Mouse (Mus musculus) Muller cell, postnatal 12 days (primary cell): Measurements from ENCODE around the gene Tlk2.

Source experiments
- DNase-seq: peaks from one replicate; pipeline ENCODE4 v3.0.0-alpha.2; 2015; ENCODE audit errors: inconsistent ontology term

Tlk2 gene

GRCm38 (mm10) chr11:105261601-105262351 is 83.2 kb downstream of the Tlk2 start:
- DNase-seq, result no peak

DNA sequence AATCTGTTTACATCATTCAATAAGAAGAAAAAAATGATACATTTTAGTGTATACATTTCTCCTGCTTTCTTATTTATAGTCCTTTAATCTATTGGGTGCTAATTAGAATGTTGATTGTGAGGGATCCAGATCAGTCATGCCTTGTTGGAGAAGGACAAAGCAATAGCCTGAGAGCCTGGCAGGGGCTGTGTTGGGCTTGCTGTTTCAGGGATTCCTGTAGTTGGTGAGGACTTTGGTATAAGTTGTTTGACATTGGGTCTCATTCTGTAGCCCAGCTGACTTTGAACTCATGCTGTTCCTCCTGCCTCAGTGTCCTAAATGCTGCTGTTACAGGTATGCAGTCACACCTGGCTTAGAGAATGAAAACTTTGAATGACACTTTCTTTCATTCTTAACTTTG is 85.9 kb downstream of the Tlk2 start:
- DNase-seq, result peak; percentile 67

DNA sequence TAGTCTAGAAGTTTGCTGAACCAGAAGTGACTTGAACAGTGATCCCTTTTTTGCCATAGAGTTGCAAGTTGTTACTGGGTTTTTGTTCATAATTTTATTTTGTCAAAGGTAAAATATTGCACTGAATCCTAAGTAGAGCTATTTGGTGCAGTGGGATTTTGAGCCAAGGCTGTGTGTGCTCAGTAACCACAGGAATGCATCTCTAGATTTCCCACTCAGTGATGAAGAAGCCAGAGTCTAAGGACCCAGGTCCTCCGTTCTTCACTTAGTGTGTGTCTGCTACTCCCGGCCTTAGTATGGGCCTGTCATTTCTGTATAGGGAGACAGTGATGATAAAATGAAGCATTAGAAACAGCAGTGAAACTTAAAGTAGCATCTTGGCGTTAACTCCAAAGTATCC is 86.4 kb downstream of the Tlk2 start:
- peak; percentile 46 for DNase-seq

DNA sequence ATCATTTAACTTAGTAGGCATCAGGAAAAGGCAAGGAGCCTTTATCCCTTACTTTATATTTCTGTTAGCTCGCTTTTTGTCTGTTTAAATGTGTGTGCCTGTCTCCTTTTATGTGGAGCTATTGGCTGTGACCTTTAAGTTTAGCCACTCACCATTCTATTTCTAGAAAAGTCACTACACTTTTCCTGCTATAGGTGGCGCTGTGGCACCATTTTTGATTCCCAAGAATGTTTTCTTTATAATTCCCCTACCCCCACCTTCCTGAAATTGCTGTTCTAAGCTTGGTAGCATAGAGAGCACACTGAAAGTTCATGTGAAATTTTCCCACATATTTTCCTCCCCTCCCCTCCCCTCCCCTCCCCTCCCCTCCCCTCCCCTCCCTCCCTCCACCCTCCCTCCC is 91.5 kb downstream of the Tlk2 start:
- DNase-seq, result peak; percentile 51

GRCm38 (mm10) chr11:105280456-105280855 is 101.8 kb downstream of the Tlk2 start:
- DNase-seq, result no peak

GRCm38 (mm10) chr11:105281291-105281690 is 102.7 kb downstream of the Tlk2 start:
- DNase-seq, result no peak

DNA sequence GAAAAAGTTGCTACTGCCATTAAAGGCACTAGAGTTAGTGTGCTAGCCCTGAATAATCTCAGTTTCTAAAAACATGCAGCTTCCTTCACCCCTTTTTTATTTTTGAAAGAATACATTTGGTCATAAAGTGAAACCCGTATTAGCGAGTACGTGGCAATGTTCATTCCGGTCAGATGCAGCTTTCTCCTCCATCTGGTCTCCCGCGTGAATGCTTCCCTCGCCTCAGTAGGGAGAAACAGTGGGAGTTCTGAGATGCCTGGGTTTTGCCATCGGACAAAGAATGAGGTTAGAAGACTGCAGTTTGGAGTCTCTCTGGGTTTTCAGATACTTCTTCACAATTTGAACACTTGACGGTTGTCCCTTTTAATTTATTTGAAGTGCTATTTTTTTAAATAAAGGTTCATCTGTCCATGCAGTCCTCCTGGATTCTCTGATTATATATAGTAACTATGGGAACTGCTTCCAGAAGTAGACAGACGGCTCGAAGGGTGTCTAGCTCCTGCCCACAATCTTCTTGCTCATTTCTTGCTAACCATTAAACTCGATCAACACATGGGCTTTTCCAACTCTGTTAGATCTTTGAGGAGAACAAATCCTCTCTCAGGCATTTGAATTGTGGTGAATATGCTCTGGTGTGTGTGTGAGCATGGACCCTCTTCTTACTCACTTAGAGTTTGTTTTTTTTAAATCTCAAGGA is 103.3 kb downstream of the Tlk2 start:
- DNase-seq, result peak; percentile 40

DNA sequence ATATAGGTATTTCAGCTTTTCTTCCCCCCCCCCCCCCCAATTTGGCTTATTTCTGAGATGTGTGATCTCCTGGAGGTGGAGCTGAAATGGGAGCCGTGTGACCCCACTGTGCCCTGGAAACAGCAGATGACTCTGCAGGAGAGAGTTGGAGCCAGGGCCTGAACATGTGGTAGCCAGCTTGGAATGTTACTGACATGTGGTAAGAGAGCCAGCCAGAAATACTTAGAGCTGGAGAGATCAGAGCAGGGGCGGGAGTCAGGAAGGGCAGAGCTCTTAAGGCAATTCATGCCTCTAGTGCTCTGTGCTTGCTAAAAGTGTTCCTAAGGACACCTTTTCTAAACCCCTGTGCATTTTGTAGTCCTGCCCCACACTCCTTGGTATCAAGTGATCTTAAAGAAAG is 103.9 kb downstream of the Tlk2 start:
- DNase-seq, result peak; percentile 42

DNA sequence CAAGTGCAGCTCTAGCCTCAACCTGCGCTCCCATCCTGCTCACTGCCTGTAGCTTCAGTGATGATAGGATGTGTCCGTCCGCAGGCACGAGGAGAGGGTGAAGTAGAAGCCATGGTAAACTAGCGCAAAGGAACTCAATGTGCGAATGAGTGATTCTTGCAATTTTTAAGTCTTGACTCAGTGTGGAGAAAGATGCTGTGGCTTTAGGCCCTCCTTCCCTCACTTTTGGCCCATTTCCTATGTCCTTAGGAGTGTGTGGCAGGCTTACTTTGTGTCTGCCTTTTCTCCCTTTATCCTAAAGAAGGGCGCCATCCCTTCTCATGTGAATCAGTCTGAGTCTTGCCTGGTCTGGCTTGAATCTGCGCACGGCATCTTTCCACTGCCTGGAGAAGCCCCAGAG is 104.4 kb downstream of the Tlk2 start:
- no peak for DNase-seq

GRCm38 (mm10) chr11:105285720-105286119 is 107.1 kb downstream of the Tlk2 start:
- DNase-seq, result no peak

DNA sequence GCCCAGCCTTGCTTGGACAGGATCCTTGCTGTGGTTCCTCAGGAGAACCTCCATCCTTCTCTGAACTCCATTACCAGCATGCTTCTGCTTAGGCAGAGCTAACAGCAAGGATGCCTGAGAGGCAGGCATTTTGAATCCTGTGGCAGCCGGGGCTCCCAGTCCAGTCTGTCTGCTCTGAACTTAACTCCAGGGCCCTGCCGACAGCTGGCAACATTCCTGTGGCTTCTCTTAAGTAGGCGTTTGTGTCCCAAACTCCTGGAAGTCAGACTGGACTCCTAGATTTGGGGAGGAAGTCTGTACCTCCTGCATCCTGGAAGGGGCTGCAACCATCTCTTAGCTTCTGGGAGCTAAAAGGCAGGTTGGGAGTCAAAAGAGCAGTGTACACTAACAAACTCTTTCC is 110.8 kb downstream of the Tlk2 start:
- no peak for DNase-seq

- no peak for DNase-seq
Observed at GRCm38 (mm10) chr11:105291681-105292123, 113.1 kb downstream of the Tlk2 start.

GRCm38 (mm10) chr11:105292124-105293071 is 113.8 kb downstream of the Tlk2 start, which contains the start of gene Mrc2:
Gene Mrc2, plus strand, starts transcription at chr11:105292643.
- DNase-seq, result peak; percentile 70

DNA sequence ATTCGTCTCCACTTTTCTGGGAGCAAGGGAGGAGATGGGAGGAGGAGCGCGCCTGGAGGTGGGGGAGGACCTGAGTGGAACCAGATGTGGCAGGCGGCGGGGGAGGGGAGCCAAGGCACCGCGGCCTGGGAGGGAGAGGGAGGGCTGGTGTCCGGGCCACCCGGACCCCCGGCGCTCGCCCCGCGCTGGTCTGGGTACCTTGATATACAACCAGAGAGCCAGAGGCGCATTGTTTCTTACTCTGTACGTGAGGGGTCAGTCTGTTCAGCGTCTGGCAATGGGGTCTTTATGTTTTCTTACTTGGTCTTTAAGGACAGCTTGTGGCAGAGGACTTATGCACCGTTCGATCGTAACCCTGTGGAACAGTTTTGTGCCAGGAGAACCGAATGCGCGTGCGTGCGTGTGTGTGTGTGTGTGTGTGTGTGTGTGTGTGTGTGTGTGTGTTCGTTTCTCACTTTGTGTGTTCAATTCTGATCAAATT is 114.5 kb downstream of the Tlk2 start:
- peak; percentile 37 for DNase-seq

DNA sequence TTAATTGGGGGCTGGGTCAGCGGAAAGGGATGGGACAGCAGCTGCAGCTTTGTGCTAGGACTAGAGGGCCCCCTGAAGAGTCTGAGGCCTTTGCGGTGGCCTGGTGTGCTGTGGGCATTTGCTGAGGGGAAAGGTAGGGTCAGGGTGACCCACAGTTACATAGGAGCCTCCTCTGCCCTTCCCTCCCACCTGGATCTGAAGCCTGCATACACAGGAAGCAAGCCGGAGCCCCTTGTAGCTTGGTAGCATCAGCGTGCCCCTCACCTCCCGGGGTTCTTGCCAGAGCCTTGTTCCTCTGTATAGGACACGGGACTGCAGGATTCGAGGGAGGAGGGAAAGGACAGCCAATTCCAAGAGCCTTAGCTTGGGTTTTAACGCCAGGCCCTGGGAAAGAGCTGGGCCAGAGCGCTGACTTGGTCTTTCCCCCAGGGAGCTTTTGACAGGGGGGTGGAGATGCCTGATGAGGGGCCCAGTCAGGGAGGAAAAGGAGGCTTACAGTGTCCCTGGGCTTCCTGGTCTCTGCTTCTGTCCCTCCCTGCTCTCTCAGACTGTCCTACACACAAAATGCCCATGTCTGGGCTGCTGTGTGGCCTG is 115.4 kb downstream of the Tlk2 start:
- no peak for DNase-seq

DNA sequence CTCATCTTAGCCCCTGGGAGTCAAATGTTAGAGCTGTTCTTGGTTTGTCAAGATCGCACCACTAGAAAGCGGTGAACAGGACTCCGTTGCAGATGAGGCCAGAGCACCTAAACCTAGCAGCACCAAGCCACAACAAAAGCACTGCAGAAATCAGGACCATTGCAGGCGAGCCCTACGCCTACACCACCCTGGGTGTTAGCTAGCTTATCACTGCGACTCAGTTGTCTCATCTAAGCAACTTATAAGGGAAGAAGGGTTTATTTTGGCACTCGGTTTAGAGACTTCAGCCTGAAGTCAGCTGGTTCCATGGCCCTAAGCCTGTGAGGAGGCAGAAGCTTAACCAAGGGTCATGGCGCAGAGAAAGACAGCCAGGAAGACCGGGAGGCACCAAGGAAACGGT is 117.5 kb downstream of the Tlk2 start:
- no peak for DNase-seq

- no peak for DNase-seq
Observed at GRCm38 (mm10) chr11:105310197-105310596, 131.6 kb downstream of the Tlk2 start.

DNA sequence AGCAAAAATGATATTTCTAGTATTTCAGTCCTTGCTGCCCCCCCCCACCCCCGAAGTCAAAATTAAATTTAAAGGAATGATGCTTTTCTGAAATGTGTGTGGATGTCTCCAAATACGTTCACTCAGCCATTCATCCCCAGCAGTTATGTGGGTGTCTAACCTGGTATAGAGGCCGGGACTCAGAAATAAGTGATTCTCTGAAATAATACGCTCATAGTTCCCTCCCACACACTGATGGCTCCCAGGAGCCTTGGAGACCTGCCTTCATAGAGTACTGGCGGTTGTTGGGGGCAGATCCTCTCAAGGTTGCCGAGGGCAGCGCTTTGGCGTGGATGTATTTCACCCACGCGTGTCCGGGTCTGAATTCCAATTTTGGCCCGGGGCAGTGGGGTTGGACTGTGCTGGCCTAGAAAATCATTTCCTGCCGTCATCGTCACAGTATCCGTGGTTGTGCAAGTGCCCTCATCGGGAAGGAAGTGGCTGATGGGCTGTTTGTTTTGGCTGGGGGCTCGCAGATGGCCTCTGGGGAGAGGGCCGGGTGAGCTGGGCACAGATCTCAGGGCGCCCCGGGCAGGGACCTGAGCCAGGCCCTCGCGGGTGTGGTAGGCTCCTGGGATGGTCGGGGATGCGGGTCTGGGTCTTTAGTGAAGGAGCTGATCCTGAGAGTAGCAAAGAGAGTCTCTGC is 132.8 kb downstream of the Tlk2 start:
- no peak for DNase-seq

- no peak for DNase-seq
Observed at GRCm38 (mm10) chr11:105312311-105312942, 133.8 kb downstream of the Tlk2 start.

DNA sequence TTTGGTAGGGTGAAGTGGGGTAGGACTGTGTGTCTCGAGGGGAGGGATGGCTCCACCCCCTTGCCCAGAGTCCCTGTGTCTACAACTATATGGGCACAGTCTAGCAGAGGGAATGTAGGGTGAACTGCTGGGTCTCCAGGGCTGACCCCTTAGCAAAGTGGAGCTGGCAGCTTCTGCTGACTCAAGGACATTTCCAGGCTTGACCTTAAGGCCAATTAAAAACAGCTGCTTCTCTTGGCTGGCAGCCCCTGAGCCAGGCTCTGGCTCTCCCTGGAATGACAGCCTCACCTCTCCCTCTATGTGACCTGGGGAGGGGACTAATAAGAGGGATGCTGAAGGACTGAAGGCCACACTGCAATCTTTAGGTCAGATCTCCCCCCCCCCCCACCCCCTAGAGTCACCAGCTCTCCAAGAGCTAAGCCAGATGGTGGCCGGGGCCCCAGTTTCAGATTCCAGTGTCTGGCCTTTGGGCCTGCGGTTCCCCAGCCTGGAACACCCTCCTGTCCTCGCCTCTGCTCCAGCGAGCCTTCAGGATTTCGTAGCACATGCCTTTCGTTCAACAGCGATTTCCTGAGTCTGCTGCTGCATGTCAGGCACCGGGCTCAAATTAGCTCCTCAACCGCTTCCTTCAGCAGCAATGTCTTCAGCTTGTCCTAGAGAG is 134.5 kb downstream of the Tlk2 start:
- peak; percentile 53 for DNase-seq
